Mouse (Mus musculus): Measurements from ENCODE around the gene Taf6. TPM values are rescaled to one million over a fixed set of nuclear protein-coding genes. Genes with fewer than 3 reads are reported as not detected.

Taf6 gene
- polyA plus RNA-seq, 1 experiment from 2014 or later: 71.7 TPM

- Histone ChIP-seq H3K4me2 (ENCODE audit: low read depth, low read length) (peak within 1 kb of the TSS; percentile 88), H3K4me3 (ENCODE audit: low read depth, low read length) (peak within 1 kb of the TSS; percentile 69), H3K4me1 (ENCODE audit: control insufficient read depth, insufficient read depth, low read length) (peaks cover 8% of the 10 kb centered on the region), H3K27ac (ENCODE audit: low read depth, low read length) (peak within 1 kb of the TSS; percentile 69), H3K9me3 (ENCODE audit: control insufficient read depth, low read length) (no peaks in the 10 kb centered on the region), H3K36me3 (ENCODE audit: control insufficient read depth, insufficient read depth, low read length) (peaks cover 35% of the 10 kb centered on the region), H3K27me3 (ENCODE audit: control insufficient read depth, insufficient read depth, low read length) (no peaks in the 10 kb centered on the region), H3K9ac (replicated peaks; ENCODE audit: low read depth, low read length) (peak within 1 kb of the TSS; percentile 60)
- WGBS: under 1% methylated on average over 42 of the region's 42 CpGs
- ATAC-seq (ENCODE audit: low read depth): peak; percentile 94
Observed at GRCm38 (mm10) chr5:138160842-138161665, 26.2 kb downstream of the Taf6 start, which contains the start of gene Cops6. Cops6 (plus strand) TSS chr5:138161071.

DNA sequence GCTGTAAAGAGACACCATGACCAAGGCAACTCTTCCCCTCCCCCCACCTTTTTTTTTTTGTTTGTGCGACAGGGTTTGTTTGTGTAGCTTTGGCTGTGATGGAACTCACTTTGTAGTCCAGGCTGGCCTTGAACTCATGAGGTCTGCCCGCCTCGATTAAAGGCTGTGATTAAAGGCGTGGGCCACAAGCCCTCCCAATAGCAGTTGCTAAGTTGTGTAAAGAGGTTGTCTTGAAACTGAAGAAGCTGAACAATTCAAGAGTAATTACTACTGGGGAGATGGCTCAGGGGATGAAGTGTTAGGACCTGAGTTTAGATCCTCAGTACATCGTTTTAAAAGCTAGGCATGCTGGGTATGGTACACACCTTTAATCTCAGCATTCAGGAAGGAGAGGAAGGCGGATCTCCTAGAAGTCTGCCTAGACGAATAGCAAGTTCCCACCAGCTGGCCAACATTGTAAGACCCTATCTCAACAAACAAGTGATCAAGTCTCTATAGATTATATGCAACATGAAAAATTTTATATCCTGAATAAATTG is 27.0 kb downstream of the Taf6 start:
- no peaks in the 10 kb centered on the region for H3K27me3 ChIP-seq (ENCODE audit: control insufficient read depth, insufficient read depth, low read length)
- peak overlapping the region; percentile 88 for H3K4me2 ChIP-seq (ENCODE audit: low read depth, low read length)
- no peak for ATAC-seq (ENCODE audit: low read depth)
- H3K4me3 ChIP-seq (ENCODE audit: low read depth, low read length): peak overlapping the region; percentile 69
- 73% methylated on average over 7 of the region's 7 CpGs for WGBS
- H3K36me3 ChIP-seq (ENCODE audit: control insufficient read depth, insufficient read depth, low read length): peaks cover 28% of the 10 kb centered on the region
- H3K9ac ChIP-seq (replicated peaks; ENCODE audit: low read depth, low read length): 0 out of 2 replicates have a peak overlapping the region, but pooled peaks have one; percentile 60
- no peaks in the 10 kb centered on the region for H3K9me3 ChIP-seq (ENCODE audit: control insufficient read depth, low read length)
- H3K27ac ChIP-seq (ENCODE audit: low read depth, low read length): peak overlapping the region; percentile 69; the same call in 1 of the 2 replicates
- H3K4me1 ChIP-seq (ENCODE audit: control insufficient read depth, insufficient read depth, low read length): peaks cover 8% of the 10 kb centered on the region

DNA sequence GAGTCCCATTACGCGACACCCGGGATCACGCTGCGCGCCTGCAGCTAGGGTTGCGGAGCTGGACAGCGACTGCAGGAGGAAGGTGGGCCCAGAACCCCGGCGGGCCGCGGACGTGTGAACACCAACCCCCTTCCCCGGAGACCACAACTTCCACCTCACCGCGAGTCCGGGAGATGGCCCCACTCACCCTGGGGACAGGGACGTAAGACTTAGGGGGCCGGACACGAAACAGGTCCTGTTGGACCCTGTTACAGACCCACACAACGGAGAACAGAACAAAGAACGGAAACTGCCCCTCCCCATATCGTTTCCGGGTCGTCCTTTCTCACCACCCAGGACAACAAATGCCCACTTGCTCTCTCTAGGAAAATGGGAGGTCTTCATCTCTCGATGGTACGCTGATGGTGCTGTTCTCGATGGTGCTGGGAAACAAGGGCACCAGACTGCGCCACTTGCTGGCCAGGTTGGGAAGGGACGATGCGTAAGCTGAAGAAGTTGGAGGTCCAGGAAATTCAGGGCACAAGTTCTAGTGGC is 31.7 kb downstream of the Taf6 start, which contains the start of gene Zfp113:
TSS of gene Zfp113 (minus strand) at position 302 of the 534 bp plus-strand sequence.
- Histone ChIP-seq H3K9me3 (ENCODE audit: control insufficient read depth, low read length) (no peaks in the 10 kb centered on the region), H3K4me2 (ENCODE audit: low read depth, low read length) (peak within 1 kb of the TSS; percentile 87), H3K9ac (replicated peaks; ENCODE audit: low read depth, low read length) (peak within 1 kb of the TSS; percentile 95), H3K4me1 (ENCODE audit: control insufficient read depth, insufficient read depth, low read length) (peaks cover 9% of the 10 kb centered on the region; the same call in 1 of the 2 replicates), H3K4me3 (ENCODE audit: low read depth, low read length) (peak within 1 kb of the TSS; percentile 81), H3K36me3 (ENCODE audit: control insufficient read depth, insufficient read depth, low read length) (peaks cover 15% of the 10 kb centered on the region; the same call in 1 of the 2 replicates), H3K27ac (ENCODE audit: low read depth, low read length) (peak within 1 kb of the TSS; percentile 98), H3K27me3 (ENCODE audit: control insufficient read depth, insufficient read depth, low read length) (no peaks in the 10 kb centered on the region)
- ATAC-seq (ENCODE audit: low read depth): peak; percentile 98
- under 1% methylated on average over 31 of the region's 31 CpGs for WGBS

DNA sequence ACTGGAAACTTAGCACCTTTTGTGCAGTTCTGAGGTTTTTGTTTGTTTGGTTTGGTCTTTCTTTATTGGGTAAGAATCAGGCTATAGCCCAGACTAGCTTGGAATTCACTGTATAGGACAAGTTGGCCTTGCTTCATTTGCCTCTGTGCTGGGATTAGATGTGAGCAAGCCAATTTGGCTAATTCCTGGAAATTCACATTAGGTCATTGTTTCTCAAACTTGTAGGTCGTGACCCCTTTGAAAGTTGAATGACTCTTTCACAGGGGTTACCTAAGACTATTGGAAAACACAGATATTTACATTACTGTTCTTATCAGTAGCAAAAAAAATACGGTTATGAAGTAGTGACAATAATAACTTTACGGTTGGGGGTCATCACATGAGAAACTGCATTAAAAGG is 32.9 kb downstream of the Taf6 start:
- Histone ChIP-seq H3K27me3 (ENCODE audit: control insufficient read depth, insufficient read depth, low read length) (no peaks in the 10 kb centered on the region), H3K27ac (ENCODE audit: low read depth, low read length) (no peak overlapping the region), H3K4me1 (ENCODE audit: control insufficient read depth, insufficient read depth, low read length) (peaks cover 9% of the 10 kb centered on the region; the same call in 1 of the 2 replicates), H3K9ac (replicated peaks; ENCODE audit: low read depth, low read length) (peak overlapping the region; percentile 95), H3K4me2 (ENCODE audit: low read depth, low read length) (peak overlapping the region; percentile 87), H3K36me3 (ENCODE audit: control insufficient read depth, insufficient read depth, low read length) (peaks cover 19% of the 10 kb centered on the region), H3K9me3 (ENCODE audit: control insufficient read depth, low read length) (no peaks in the 10 kb centered on the region), H3K4me3 (ENCODE audit: low read depth, low read length) (peak overlapping the region; percentile 81)
- no peak for ATAC-seq (ENCODE audit: low read depth)
- WGBS: 91% methylated on average over 3 of the region's 3 CpGs

DNA sequence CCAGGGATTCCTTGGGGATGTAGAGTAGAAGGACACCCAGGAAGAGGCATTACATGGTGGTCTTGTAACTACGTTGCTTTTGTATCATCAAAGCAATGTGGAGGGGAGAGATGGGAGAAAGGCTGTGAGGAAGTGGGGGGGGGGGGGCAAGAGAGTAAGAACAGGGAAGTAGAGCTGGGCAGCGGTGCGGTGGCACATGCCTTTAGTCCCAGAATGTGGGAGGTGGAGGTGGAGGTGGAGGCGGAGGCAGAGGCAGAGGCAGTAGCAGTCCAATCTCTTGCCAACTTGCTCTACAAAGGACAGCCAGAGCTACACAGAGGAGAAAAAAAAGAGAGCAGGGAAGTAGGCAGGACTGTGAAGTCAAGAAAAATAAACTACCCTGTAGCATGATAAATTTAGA is 48.7 kb downstream of the Taf6 start:
- Histone ChIP-seq H3K27me3 (ENCODE audit: control insufficient read depth, insufficient read depth, low read length) (no peaks in the 10 kb centered on the region), H3K27ac (ENCODE audit: low read depth, low read length) (no peak overlapping the region), H3K9ac (replicated peaks; ENCODE audit: low read depth, low read length) (no peak overlapping the region), H3K36me3 (ENCODE audit: control insufficient read depth, insufficient read depth, low read length) (peaks cover 15% of the 10 kb centered on the region), H3K4me3 (ENCODE audit: low read depth, low read length) (no peak overlapping the region), H3K4me1 (ENCODE audit: control insufficient read depth, insufficient read depth, low read length) (no peaks in the 10 kb centered on the region), H3K9me3 (ENCODE audit: control insufficient read depth, low read length) (no peaks in the 10 kb centered on the region), H3K4me2 (ENCODE audit: low read depth, low read length) (no peak overlapping the region)
- 77% methylated on average over 4 of the region's 4 CpGs for WGBS
- no peak for ATAC-seq (ENCODE audit: low read depth)

- no peak overlapping the region for H3K9ac ChIP-seq (replicated peaks; ENCODE audit: low read depth, low read length)
- no peaks in the 10 kb centered on the region for H3K27me3 ChIP-seq (ENCODE audit: control insufficient read depth, insufficient read depth, low read length)
- no peaks in the 10 kb centered on the region for H3K9me3 ChIP-seq (ENCODE audit: control insufficient read depth, low read length)
- no peak overlapping the region for H3K4me3 ChIP-seq (ENCODE audit: low read depth, low read length)
- WGBS: 62% methylated on average over 8 of the region's 8 CpGs
- no peak overlapping the region for H3K27ac ChIP-seq (ENCODE audit: low read depth, low read length)
- H3K4me1 ChIP-seq (ENCODE audit: control insufficient read depth, insufficient read depth, low read length): no peaks in the 10 kb centered on the region
- H3K4me2 ChIP-seq (ENCODE audit: low read depth, low read length): no peak overlapping the region
- H3K36me3 ChIP-seq (ENCODE audit: control insufficient read depth, insufficient read depth, low read length): peaks cover 21% of the 10 kb centered on the region
- no peak for ATAC-seq (ENCODE audit: low read depth)
Observed at GRCm38 (mm10) chr5:138137935-138138549, 49.2 kb downstream of the Taf6 start.

- no peak for ATAC-seq (ENCODE audit: low read depth)
Observed at GRCm38 (mm10) chr5:138137257-138137656, 50.0 kb downstream of the Taf6 start.

GRCm38 (mm10) chr5:138132425-138133064 is 54.7 kb downstream of the Taf6 start:
- no peak overlapping the region for H3K27ac ChIP-seq (ENCODE audit: low read depth, low read length)
- no peaks in the 10 kb centered on the region for H3K27me3 ChIP-seq (ENCODE audit: control insufficient read depth, insufficient read depth, low read length)
- 66% methylated on average over 5 of the region's 5 CpGs for WGBS
- no peaks in the 10 kb centered on the region for H3K4me1 ChIP-seq (ENCODE audit: control insufficient read depth, insufficient read depth, low read length)
- no peaks in the 10 kb centered on the region for H3K9me3 ChIP-seq (ENCODE audit: control insufficient read depth, low read length)
- no peak overlapping the region for H3K9ac ChIP-seq (replicated peaks; ENCODE audit: low read depth, low read length)
- H3K4me2 ChIP-seq (ENCODE audit: low read depth, low read length): no peak overlapping the region
- no peak for ATAC-seq (ENCODE audit: low read depth)
- peaks cover 60% of the 10 kb centered on the region for H3K36me3 ChIP-seq (ENCODE audit: control insufficient read depth, insufficient read depth, low read length)
- H3K4me3 ChIP-seq (ENCODE audit: low read depth, low read length): no peak overlapping the region

More at GRCm38 (mm10) chr5:138137257-138137656, 50.0 kb downstream of the Taf6 start:
- Histone ChIP-seq H3K4me3 (ENCODE audit: low read depth, low read length) (no peak overlapping the region), H3K27ac (ENCODE audit: low read depth, low read length) (no peak overlapping the region), H3K4me1 (ENCODE audit: control insufficient read depth, insufficient read depth, low read length) (no peaks in the 10 kb centered on the region), H3K27me3 (ENCODE audit: control insufficient read depth, insufficient read depth, low read length) (no peaks in the 10 kb centered on the region), H3K36me3 (ENCODE audit: control insufficient read depth, insufficient read depth, low read length) (peaks cover 29% of the 10 kb centered on the region), H3K4me2 (ENCODE audit: low read depth, low read length) (no peak overlapping the region), H3K9me3 (ENCODE audit: control insufficient read depth, low read length) (no peaks in the 10 kb centered on the region), H3K9ac (replicated peaks; ENCODE audit: low read depth, low read length) (no peak overlapping the region)
- WGBS: 87% methylated on average over 4 of the region's 4 CpGs
